Mouse (Mus musculus): ENCODE data around the gene Tlnrd1. TPM values are rescaled to one million over a fixed set of nuclear protein-coding genes. Genes with fewer than 3 reads are reported as not detected.

The Tlnrd1 gene
- polyA plus RNA-seq, 1 experiment from 2014 or later, result 7.5 TPM

DNA sequence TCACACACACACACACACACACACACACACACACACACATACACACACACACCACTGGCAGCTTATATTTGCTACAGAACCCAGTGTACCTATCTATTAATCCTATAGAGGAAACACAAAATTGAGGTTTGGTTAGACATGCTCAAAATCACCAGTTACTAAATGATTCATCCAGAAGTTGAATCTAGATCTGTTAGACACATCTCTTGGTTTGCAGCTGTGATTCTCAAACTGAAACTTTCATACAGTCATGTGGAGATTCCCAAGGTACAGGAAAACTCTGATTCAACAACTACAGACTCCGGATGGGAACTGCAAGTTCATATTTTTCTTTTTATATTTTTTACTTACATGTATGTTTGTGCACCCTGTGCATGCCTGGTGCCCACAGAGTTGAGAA, 28.9 kb downstream of the Tlnrd1 start:
- Histone ChIP-seq H3K4me1 (replicated peaks) (peaks cover 11% of the 10 kb centered on the region), H3K9ac (replicated peaks) (no peak overlapping the region), H3K4me3 (replicated peaks) (no peak overlapping the region), H3K4me2 (replicated peaks) (no peak overlapping the region), H3K27me3 (no peaks in the 10 kb centered on the region), H3K36me3 (no peaks in the 10 kb centered on the region), H3K27ac (no peak overlapping the region), H3K9me3 (no peaks in the 10 kb centered on the region)
- no peak for ATAC-seq
- WGBS, result 97% methylated on average over 1 of the region's 1 CpGs

DNA sequence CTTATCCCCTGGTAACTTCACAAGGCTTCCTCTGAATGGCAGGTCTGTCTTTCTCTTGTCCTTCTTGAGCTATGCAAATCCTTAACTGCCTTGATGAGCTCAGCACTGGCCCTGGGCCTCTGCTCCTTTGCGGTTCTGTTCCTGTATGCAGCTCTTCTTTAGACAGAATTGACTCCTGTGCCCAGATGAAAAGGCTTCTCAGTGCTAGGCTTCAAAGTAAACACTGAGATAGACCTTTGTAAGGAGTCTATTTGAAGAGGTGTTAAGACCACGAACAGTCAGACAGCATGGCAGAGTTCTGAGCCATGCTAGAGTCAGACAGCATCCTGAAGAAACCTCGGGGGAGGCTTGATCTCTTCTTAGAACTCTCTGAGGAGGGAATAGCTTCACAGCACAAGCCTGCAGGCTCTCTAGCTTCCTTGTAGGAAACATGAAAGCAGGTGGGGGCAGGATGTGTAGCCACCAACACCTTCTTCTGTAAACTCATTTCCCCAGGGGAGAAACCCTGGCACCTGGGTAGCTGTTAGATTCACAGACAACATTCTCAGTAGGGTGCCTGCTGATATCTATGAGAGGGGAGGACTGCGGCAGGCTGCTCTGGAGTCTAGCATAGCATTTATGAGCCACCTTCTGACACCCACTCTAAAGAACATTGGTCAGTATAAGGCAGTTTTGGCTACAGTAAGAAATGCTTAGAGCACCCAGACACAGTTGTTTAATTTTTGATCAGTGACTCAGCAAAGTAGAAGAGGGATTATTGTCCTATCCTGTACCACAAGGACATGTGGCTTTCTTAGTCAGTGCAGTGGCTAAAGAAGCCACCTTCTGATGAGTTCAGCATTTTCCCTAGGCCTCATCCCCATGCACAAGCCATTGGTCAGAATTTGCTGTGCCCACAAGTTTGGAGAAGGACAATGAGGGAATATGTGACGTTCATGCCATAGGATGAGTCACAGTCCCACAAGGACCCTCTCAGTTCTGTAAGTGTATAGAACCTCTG, 31.4 kb downstream of the Tlnrd1 start:
- H3K4me3 ChIP-seq (replicated peaks), result no peak overlapping the region
- peaks cover 11% of the 10 kb centered on the region for H3K4me1 ChIP-seq (replicated peaks)
- 0 out of 2 replicates have a peak, but pooled peaks have one; percentile 30 for ATAC-seq
- no peaks in the 10 kb centered on the region for H3K27me3 ChIP-seq
- H3K9me3 ChIP-seq, result no peaks in the 10 kb centered on the region
- no peak overlapping the region for H3K27ac ChIP-seq
- H3K36me3 ChIP-seq, result no peaks in the 10 kb centered on the region
- 36% methylated on average over 5 of the region's 5 CpGs for WGBS
- no peak overlapping the region for H3K9ac ChIP-seq (replicated peaks)
- H3K4me2 ChIP-seq (replicated peaks), result no peak overlapping the region

DNA sequence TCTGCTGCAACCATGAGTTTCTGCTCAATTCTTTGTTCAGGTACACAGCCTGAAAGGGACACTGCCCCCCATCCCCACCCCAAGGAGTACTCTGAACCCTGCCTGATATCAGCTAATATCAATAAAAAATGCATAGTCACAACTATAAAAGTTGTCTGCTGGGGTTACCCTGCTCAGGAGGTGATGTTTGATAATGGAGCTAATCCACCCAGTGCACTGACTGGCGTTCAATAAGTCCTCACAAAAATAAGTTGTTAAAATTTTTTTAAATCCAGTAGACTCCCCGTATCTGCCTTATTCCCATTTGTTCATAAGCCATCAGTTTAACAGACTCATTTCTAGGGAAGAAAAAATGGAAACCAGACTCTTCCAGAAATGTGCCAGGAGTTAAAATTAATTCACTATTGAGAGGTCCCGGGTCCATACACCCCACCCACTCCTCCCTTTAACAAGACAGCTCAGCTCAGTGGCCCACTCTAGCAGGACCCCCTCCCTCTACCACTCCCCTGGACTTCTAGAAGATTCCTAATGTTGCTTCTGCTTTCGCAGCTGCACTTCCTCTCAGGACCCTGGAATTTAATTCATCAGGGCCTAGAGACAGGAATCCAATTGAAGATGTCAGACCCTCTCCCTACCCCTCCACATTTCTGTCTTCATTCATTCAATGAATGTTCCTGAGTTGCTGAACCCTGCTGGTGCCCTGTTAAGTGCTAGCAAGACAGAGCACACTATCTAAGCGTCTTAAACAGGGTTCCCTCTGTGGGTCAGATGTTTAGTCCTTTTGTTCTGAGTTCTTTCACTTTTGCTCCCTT, 32.3 kb downstream of the Tlnrd1 start:
- no peaks in the 10 kb centered on the region for H3K36me3 ChIP-seq
- no peaks in the 10 kb centered on the region for H3K9me3 ChIP-seq
- H3K4me3 ChIP-seq (replicated peaks), result no peak overlapping the region
- no peak for ATAC-seq
- no peak overlapping the region for H3K27ac ChIP-seq
- no peak overlapping the region for H3K9ac ChIP-seq (replicated peaks)
- H3K4me2 ChIP-seq (replicated peaks), result no peak overlapping the region
- WGBS, result 52% methylated on average over 5 of the region's 5 CpGs
- peaks cover 11% of the 10 kb centered on the region for H3K4me1 ChIP-seq (replicated peaks)
- H3K27me3 ChIP-seq, result no peaks in the 10 kb centered on the region

DNA sequence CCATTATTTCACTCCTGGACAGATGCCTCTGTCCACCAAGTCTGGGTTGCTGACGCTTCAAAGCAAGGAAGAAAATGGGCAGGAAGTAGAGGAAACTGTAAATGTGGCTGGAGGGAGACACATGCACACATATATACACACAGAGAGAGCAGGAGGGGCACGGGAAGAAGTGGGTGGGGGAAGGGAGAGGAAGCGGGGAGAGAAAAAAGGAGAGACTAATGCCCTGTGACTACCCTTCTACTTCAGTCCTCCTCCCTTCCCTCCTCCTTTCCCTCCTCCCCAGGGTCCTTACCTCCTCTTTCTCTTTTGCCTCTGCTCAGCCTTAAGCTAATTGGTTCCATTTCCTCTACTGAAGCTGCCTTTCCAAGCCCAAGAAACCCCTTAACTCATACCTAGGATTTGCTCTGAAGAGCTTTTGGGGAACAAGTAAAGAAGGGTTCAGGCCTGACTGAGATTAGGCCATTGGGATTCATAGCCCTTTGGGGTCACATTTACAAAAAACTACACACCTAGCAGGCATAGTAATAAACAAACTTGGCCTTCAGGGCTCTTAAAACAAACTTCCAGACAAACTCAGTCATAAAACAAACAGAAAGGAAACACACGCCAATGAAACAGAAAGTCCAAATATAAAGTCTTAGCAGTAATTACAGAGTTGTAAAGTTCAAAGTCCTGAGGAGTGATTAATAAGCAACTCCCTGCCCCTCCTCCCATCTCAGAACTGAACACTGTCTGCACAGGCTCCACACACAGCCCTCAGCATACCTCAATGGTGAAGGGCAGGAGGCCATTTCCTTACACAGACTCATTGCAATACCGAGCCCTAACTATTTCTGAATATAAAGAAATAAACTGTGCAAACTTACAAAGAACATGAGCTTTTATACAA, 36.7 kb downstream of the Tlnrd1 start:
- WGBS, result 80% methylated on average over 5 of the region's 5 CpGs
- ATAC-seq, result no peak
- no peak overlapping the region for H3K27ac ChIP-seq
- H3K9ac ChIP-seq (replicated peaks), result no peak overlapping the region
- no peak overlapping the region for H3K4me3 ChIP-seq (replicated peaks)
- H3K4me2 ChIP-seq (replicated peaks), result no peak overlapping the region
- H3K36me3 ChIP-seq, result no peaks in the 10 kb centered on the region
- no peaks in the 10 kb centered on the region for H3K27me3 ChIP-seq
- no peaks in the 10 kb centered on the region for H3K9me3 ChIP-seq
- H3K4me1 ChIP-seq (replicated peaks), result peaks cover 6% of the 10 kb centered on the region; the same call in 1 of the 2 replicates

DNA sequence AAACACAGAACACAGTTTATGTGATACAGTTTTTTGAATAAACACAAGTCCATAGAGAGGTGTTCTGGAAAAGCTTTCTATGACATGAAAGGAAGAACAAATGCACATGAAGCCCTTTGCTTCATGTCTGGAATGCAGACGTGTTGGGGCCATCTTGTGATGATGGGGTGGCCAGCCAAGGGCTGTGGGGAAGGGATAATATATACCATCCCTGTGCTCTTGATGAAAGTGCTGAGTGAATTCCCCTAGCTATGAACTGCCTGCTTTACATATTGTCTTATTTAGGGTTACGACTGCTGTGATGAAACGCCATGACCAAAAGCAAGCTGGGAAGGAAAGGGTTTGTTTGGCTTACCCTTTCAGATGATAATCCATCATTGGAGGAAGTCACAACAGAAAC, 39.3 kb downstream of the Tlnrd1 start:
- no peak for ATAC-seq
- Histone ChIP-seq H3K36me3 (no peaks in the 10 kb centered on the region), H3K9ac (replicated peaks) (no peak overlapping the region), H3K4me2 (replicated peaks) (no peak overlapping the region), H3K27ac (no peak overlapping the region), H3K4me1 (replicated peaks) (no peaks in the 10 kb centered on the region), H3K9me3 (no peaks in the 10 kb centered on the region), H3K4me3 (replicated peaks) (no peak overlapping the region), H3K27me3 (no peaks in the 10 kb centered on the region)
- 90% methylated on average over 3 of the region's 3 CpGs for WGBS

DNA sequence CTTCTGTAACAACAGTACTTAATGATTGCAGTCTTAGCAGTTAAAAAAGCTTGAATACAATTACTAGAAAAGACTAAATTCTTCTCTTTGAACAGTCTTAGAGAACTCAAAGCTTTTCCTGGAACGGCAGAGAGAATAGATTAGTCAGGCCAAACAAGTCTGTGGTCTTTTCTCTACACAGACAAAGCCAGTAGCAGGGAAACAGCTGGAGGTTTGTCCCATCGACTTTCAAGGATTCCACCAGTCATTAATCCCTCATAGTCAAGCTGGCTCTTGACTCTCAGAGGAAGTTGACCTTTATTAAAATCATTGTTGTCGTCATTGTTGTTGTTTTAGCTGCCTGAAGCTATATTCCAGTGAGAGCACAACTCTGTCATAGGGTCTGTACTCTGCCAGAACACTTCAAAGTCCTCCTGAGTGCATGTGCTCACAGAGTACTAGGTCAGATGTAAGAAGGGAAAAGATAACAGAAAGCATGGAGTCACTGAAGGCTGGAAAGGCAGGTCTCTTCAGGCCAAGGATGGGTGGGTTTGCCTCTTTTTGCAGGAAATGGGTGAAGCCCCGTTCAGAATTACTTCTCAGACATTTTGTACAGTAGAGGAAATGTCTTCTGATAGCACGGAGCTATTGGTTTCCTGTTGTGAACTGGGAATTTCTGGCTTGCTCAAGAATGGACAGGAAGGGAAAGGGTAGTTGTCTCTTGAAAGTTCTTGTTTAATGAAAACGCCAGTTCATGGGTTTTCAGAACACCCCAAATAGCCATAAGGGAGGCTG, 41.4 kb downstream of the Tlnrd1 start:
- ATAC-seq, result no peak
- Histone ChIP-seq H3K27ac (no peak overlapping the region), H3K4me1 (replicated peaks) (no peaks in the 10 kb centered on the region), H3K27me3 (no peaks in the 10 kb centered on the region), H3K4me3 (replicated peaks) (no peak overlapping the region), H3K9ac (replicated peaks) (no peak overlapping the region), H3K4me2 (replicated peaks) (no peak overlapping the region), H3K9me3 (no peaks in the 10 kb centered on the region), H3K36me3 (no peaks in the 10 kb centered on the region)
- 46% methylated on average over 6 of the region's 6 CpGs for WGBS

DNA sequence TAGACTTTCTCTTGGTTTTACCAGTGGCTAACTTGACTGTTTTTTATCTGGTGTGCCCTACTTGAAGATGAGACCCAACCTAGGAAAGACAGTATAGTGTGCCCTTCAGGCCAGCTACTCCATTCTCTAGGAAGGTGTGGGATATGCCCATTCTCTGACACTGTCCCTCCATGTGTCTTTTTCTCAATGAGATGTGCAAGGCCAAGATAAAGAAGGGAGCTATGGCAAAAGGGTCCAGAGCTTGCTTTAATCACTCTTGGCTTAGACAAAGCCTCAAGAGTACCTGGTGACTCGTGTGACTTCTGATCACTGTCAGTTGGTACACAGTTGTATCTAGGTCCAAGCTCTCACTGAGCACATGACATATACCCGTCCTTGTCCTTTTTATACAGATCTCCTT, 44.0 kb downstream of the Tlnrd1 start:
- Histone ChIP-seq H3K4me2 (replicated peaks) (no peak overlapping the region), H3K27me3 (no peaks in the 10 kb centered on the region), H3K4me3 (replicated peaks) (no peak overlapping the region), H3K36me3 (no peaks in the 10 kb centered on the region), H3K9me3 (no peaks in the 10 kb centered on the region), H3K9ac (replicated peaks) (no peak overlapping the region), H3K4me1 (replicated peaks) (no peaks in the 10 kb centered on the region), H3K27ac (no peak overlapping the region)
- 79% methylated on average over 2 of the region's 2 CpGs for WGBS
- no peak for ATAC-seq

DNA sequence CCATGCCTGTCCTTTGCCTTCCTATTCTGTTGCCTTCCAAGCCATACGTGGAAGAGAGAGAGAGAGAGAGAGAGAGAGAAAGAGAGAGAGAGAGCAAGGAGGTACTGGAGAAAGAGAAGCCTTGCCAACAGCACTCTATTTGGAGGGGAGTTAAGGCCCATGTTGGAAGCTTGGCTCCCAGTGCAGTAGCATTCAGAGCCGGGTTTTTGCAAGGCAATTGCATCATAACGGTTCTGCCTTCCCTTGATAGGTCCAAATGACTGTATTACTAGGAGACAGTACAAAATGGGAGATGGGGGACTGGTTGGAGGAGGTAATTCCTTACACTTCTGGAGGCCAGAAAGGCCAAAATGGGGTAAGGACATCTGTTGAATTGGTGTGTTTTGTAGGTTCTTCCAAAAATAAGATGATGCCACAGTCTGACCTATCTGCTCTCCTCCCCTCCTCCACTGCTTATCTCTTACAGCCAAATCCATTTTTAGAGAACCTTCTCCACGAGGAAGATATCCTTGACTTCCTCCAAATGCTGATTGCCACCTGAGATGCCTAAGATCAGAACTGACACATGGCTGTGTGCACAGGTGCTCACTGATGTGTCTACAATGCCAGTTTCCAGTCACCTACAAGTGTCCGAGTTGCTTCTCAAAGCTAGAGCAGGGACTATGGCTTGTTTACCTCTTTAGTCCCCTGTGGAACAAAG, 45.4 kb downstream of the Tlnrd1 start:
- no peak for ATAC-seq
- Histone ChIP-seq H3K4me2 (replicated peaks) (no peak overlapping the region), H3K4me1 (replicated peaks) (no peaks in the 10 kb centered on the region), H3K27me3 (no peaks in the 10 kb centered on the region), H3K27ac (no peak overlapping the region), H3K36me3 (no peaks in the 10 kb centered on the region), H3K9ac (replicated peaks) (no peak overlapping the region), H3K9me3 (no peaks in the 10 kb centered on the region), H3K4me3 (replicated peaks) (no peak overlapping the region)
- 87% methylated on average over 5 of the region's 5 CpGs for WGBS
